Mouse (Mus musculus): ENCODE measurements at regions not wholly inside any gene's neighbourhood (a gene's known extent, or its start where the extent isn't known, plus 50 kb on each side); places are given as distances from the start of the nearest gene placed in this dataset.

DNA sequence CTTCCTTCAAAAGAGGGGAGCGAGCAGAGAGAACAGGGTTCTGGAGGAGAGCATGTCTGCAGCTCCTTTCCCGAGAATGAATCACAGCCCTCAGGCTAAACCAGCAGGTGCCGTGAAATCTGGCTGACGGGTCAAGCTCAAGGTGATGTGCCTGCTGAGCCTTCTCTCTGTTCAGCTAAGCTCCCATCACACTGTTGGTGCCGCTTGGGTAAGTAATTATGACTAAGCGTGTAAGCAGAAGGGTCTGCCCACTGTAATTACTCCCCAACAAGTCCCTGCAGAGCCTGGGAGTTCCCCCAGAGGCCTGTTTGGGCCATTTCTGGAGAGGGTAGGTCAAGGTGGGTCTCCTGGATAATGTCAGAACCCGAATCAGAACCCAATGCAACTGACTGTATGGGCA is 139.5 kb upstream of the Irf2bp2 start:
- no peak for TF ChIP-seq POLR2A (IDR thresholded peaks at IDR 0.05; ENCODE audit: low read depth, low read length)
- no peak for TF ChIP-seq CTCF (IDR thresholded peaks at IDR 0.05; ENCODE audit: borderline replicate concordance, insufficient read depth, low read length)

Measured in embryonic fibroblast, embryonic 13.5 days (primary cell).